Mouse (Mus musculus) urinary bladder, postnatal 36 days (tissue): ENCODE measurements at regions not wholly inside any gene's neighbourhood (a gene's known extent, or its start where the extent isn't known, plus 50 kb on each side); places are given as distances from the start of the nearest gene placed in this dataset.

Source experiments
- DNase-seq, 2 experiments: peaks; one replicate each; pipeline ENCODE4 v3.0.0; 2022; ENCODE audit warnings: low spot score in 2 of 2, mixed read lengths in 1 of 2

GRCm38 (mm10) chr19:18200105-18200782 is 362.8 kb upstream of the Pcsk5 start:
- no peak for DNase-seq

- DNase-seq = no peak
Observed at GRCm38 (mm10) chr19:18189102-18189742, 351.8 kb upstream of the Pcsk5 start.

- DNase-seq = no peak
Observed at GRCm38 (mm10) chr19:18188122-18188866, 350.9 kb upstream of the Pcsk5 start.

- no peak for DNase-seq
Observed at GRCm38 (mm10) chr19:18185767-18186554, 348.5 kb upstream of the Pcsk5 start.

GRCm38 (mm10) chr19:18185211-18185610 is 347.8 kb upstream of the Pcsk5 start:
- peak in 1 of 2 experiments; percentile 5 for DNase-seq

GRCm38 (mm10) chr19:18176200-18176599 is 338.8 kb upstream of the Pcsk5 start:
- DNase-seq = no peak

GRCm38 (mm10) chr19:18146494-18146893 is 309.1 kb upstream of the Pcsk5 start:
- DNase-seq = no peak

- no peak for DNase-seq
Observed at GRCm38 (mm10) chr19:18130936-18131335, 293.5 kb upstream of the Pcsk5 start.

GRCm38 (mm10) chr19:18128786-18129185 is 291.4 kb upstream of the Pcsk5 start:
- DNase-seq = peak in 1 of 2 experiments; percentile 10

- no peak for DNase-seq
Observed at GRCm38 (mm10) chr19:18106236-18106635, 268.8 kb upstream of the Pcsk5 start.

GRCm38 (mm10) chr19:18104590-18104989 is 267.2 kb upstream of the Pcsk5 start:
- no peak for DNase-seq

GRCm38 (mm10) chr19:18101423-18102341 is 264.2 kb upstream of the Pcsk5 start:
- DNase-seq = no peak

- no peak for DNase-seq
Observed at GRCm38 (mm10) chr19:18083312-18083711, 245.9 kb upstream of the Pcsk5 start.

GRCm38 (mm10) chr19:18068919-18069318 is 231.5 kb upstream of the Pcsk5 start:
- DNase-seq = no peak

GRCm38 (mm10) chr19:18067855-18068494 is 230.5 kb upstream of the Pcsk5 start:
- no peak for DNase-seq

- no peak for DNase-seq
Observed at GRCm38 (mm10) chr19:18057256-18057890, 219.9 kb upstream of the Pcsk5 start.

GRCm38 (mm10) chr19:18056414-18057254 is 219.2 kb upstream of the Pcsk5 start:
- no peak for DNase-seq

GRCm38 (mm10) chr19:18050353-18050752 is 212.9 kb upstream of the Pcsk5 start:
- no peak for DNase-seq

- DNase-seq = no peak
Observed at GRCm38 (mm10) chr19:18034225-18034624, 196.8 kb upstream of the Pcsk5 start.
